Mouse (Mus musculus): ENCODE data around the gene Dpep2nb. TPM values are rescaled to one million over a fixed set of nuclear protein-coding genes. Genes with fewer than 3 reads are reported as not detected.

The Dpep2nb gene
- polyA plus RNA-seq, 2 experiments, result 0.05 to 0.17 TPM

GRCm38 (mm10) chr8:106007135-106007534 is 1.4 kb upstream of the Dpep2nb start:
- 77% methylated on average over 3 of the region's 3 CpGs for WGBS
- no peak for TF ChIP-seq POLR2A (IDR thresholded peaks at IDR 0.05; ENCODE audit: borderline replicate concordance, extremely low read depth, insufficient read depth, insufficient read length)

GRCm38 (mm10) chr8:106006413-106006812 is 638 bp upstream of the Dpep2nb start:
- Histone ChIP-seq H3K27ac (replicated peaks; ENCODE audit: low read depth, low read length) (no peak overlapping the region), H3K4me2 (replicated peaks; ENCODE audit: low read depth, low read length, severe bottlenecking) (no peak overlapping the region), H3K9ac (ENCODE audit: low read depth, low read length, severe bottlenecking) (no peak overlapping the region), H3K9me3 (ENCODE audit: control insufficient read depth, low read length) (no peaks in the 10 kb centered on the region), H3K4me3 (replicated peaks; ENCODE audit: low read length) (no peak overlapping the region), H3K4me1 (ENCODE audit: control insufficient read depth, insufficient read depth, low read length) (peaks cover 10% of the 10 kb centered on the region), H3K27me3 (ENCODE audit: control insufficient read depth, insufficient read depth, low read length) (no peaks in the 10 kb centered on the region), H3K36me3 (ENCODE audit: control insufficient read depth, insufficient read depth, low read length) (no peaks in the 10 kb centered on the region)
- DNase-seq (ENCODE audit: low spot score), result no peak
- WGBS, result 90% methylated on average over 4 of the region's 4 CpGs
- ATAC-seq (ENCODE audit: low FRiP score, low read depth), result no peak
- TF ChIP-seq POLR2A (IDR thresholded peaks at IDR 0.05; ENCODE audit: borderline replicate concordance, extremely low read depth, insufficient read depth, insufficient read length), result no peak

More at GRCm38 (mm10) chr8:106007135-106007534, 1.4 kb upstream of the Dpep2nb start:
- no peak overlapping the region for H3K4me3 ChIP-seq (replicated peaks; ENCODE audit: low read length)
- H3K9ac ChIP-seq (ENCODE audit: low read depth, low read length, severe bottlenecking), result no peak overlapping the region
- no peak overlapping the region for H3K4me2 ChIP-seq (replicated peaks; ENCODE audit: low read depth, low read length, severe bottlenecking)
- ATAC-seq (ENCODE audit: low FRiP score, low read depth) (no peak), DNase-seq (ENCODE audit: low spot score) (no peak)
- H3K9me3 ChIP-seq (ENCODE audit: control insufficient read depth, low read length), result no peaks in the 10 kb centered on the region
- H3K27ac ChIP-seq (replicated peaks; ENCODE audit: low read depth, low read length), result no peak overlapping the region
- H3K4me1 ChIP-seq (ENCODE audit: control insufficient read depth, insufficient read depth, low read length), result peaks cover 10% of the 10 kb centered on the region
- no peaks in the 10 kb centered on the region for H3K36me3 ChIP-seq (ENCODE audit: control insufficient read depth, insufficient read depth, low read length)
- no peaks in the 10 kb centered on the region for H3K27me3 ChIP-seq (ENCODE audit: control insufficient read depth, insufficient read depth, low read length)

- no peak overlapping the region for H3K27ac ChIP-seq (replicated peaks; ENCODE audit: low read depth, low read length)
- DNase-seq (ENCODE audit: low spot score) (no peak), ATAC-seq (ENCODE audit: low FRiP score, low read depth) (no peak)
- H3K36me3 ChIP-seq (ENCODE audit: control insufficient read depth, insufficient read depth, low read length), result no peaks in the 10 kb centered on the region
- no peaks in the 10 kb centered on the region for H3K27me3 ChIP-seq (ENCODE audit: control insufficient read depth, insufficient read depth, low read length)
- no peak overlapping the region for H3K4me2 ChIP-seq (replicated peaks; ENCODE audit: low read depth, low read length, severe bottlenecking)
- 76% methylated on average over 8 of the region's 8 CpGs for WGBS
- no peaks in the 10 kb centered on the region for H3K4me1 ChIP-seq (ENCODE audit: control insufficient read depth, insufficient read depth, low read length)
- no peak overlapping the region for H3K9ac ChIP-seq (ENCODE audit: low read depth, low read length, severe bottlenecking)
- H3K4me3 ChIP-seq (replicated peaks; ENCODE audit: low read length), result no peak overlapping the region
- no peaks in the 10 kb centered on the region for H3K9me3 ChIP-seq (ENCODE audit: control insufficient read depth, low read length)
- no peak for TF ChIP-seq POLR2A (IDR thresholded peaks at IDR 0.05; ENCODE audit: borderline replicate concordance, extremely low read depth, insufficient read depth, insufficient read length)
Observed at GRCm38 (mm10) chr8:106004538-106005207, 1.1 kb downstream of the Dpep2nb start.

- WGBS, result 80% methylated on average over 4 of the region's 4 CpGs
- no peaks in the 10 kb centered on the region for H3K9me3 ChIP-seq (ENCODE audit: control insufficient read depth, low read length)
- no peak overlapping the region for H3K4me2 ChIP-seq (replicated peaks; ENCODE audit: low read depth, low read length, severe bottlenecking)
- no peak overlapping the region for H3K4me3 ChIP-seq (replicated peaks; ENCODE audit: low read length)
- ATAC-seq (ENCODE audit: low FRiP score, low read depth) (no peak), DNase-seq (ENCODE audit: low spot score) (no peak)
- H3K9ac ChIP-seq (ENCODE audit: low read depth, low read length, severe bottlenecking), result no peak overlapping the region
- no peaks in the 10 kb centered on the region for H3K4me1 ChIP-seq (ENCODE audit: control insufficient read depth, insufficient read depth, low read length)
- H3K27me3 ChIP-seq (ENCODE audit: control insufficient read depth, insufficient read depth, low read length), result no peaks in the 10 kb centered on the region
- H3K27ac ChIP-seq (replicated peaks; ENCODE audit: low read depth, low read length), result no peak overlapping the region
- TF ChIP-seq POLR2A (IDR thresholded peaks at IDR 0.05; ENCODE audit: borderline replicate concordance, extremely low read depth, insufficient read depth, insufficient read length), result no peak
- H3K36me3 ChIP-seq (ENCODE audit: control insufficient read depth, insufficient read depth, low read length), result no peaks in the 10 kb centered on the region
Observed at GRCm38 (mm10) chr8:106001908-106002307, 3.9 kb downstream of the Dpep2nb start.

- no peaks in the 10 kb centered on the region for H3K4me1 ChIP-seq (ENCODE audit: control insufficient read depth, insufficient read depth, low read length)
- no peak for TF ChIP-seq POLR2A (IDR thresholded peaks at IDR 0.05; ENCODE audit: borderline replicate concordance, extremely low read depth, insufficient read depth, insufficient read length)
- no peak overlapping the region for H3K27ac ChIP-seq (replicated peaks; ENCODE audit: low read depth, low read length)
- DNase-seq (ENCODE audit: low spot score) (no peak), ATAC-seq (ENCODE audit: low FRiP score, low read depth) (no peak)
- H3K4me2 ChIP-seq (replicated peaks; ENCODE audit: low read depth, low read length, severe bottlenecking), result no peak overlapping the region
- no peak overlapping the region for H3K4me3 ChIP-seq (replicated peaks; ENCODE audit: low read length)
- H3K36me3 ChIP-seq (ENCODE audit: control insufficient read depth, insufficient read depth, low read length), result no peaks in the 10 kb centered on the region
- 93% methylated on average over 2 of the region's 2 CpGs for WGBS
- H3K9ac ChIP-seq (ENCODE audit: low read depth, low read length, severe bottlenecking), result no peak overlapping the region
- no peaks in the 10 kb centered on the region for H3K27me3 ChIP-seq (ENCODE audit: control insufficient read depth, insufficient read depth, low read length)
- no peaks in the 10 kb centered on the region for H3K9me3 ChIP-seq (ENCODE audit: control insufficient read depth, low read length)
Observed at GRCm38 (mm10) chr8:105998971-105999370, 6.8 kb downstream of the Dpep2nb start.
